Mouse (Mus musculus): ENCODE results near the gene Edf1. TPM values are rescaled to one million over a fixed set of nuclear protein-coding genes. Genes with fewer than 3 reads are reported as not detected.

The Edf1 gene
- total RNA-seq, 1 experiment: 179 TPM

GRCm38 (mm10) chr2:25587290-25587689, 29.6 kb downstream of the Edf1 start:
- Histone ChIP-seq H3K4me3 (ENCODE audit: insufficient read depth in 1 of 2, low read depth in 1 of 2, low read length in 2 of 2, poor library complexity in 1 of 2, severe bottlenecking in 1 of 2) (no peak overlapping the region), H3K36me3 (ENCODE audit: control insufficient read depth, insufficient read depth, low read length, poor library complexity, severe bottlenecking) (peaks cover 36% of the 10 kb centered on the region; the same call in 1 of the 2 replicates), H3K27ac (ENCODE audit: insufficient read depth, low read depth, low read length, poor library complexity, severe bottlenecking) (no peak overlapping the region), H3K4me1 (ENCODE audit: control insufficient read depth in 2 of 2, insufficient read depth in 2 of 2, low read length in 2 of 2, poor library complexity in 1 of 2) (peaks cover 0 to 5% of the 10 kb centered on the region in 2 experiments; a peak in 1 of 4 replicates), H3K9ac (ENCODE audit: insufficient read depth, low read depth, low read length, poor library complexity, severe bottlenecking) (no peak overlapping the region), H3K9me3 (ENCODE audit: control insufficient read depth, insufficient read depth, low read depth, low read length) (no peaks in the 10 kb centered on the region)
- in situ Hi-C loops (cut with MboI; ENCODE audit: low sequenced_read_pairs in 2 of 2, unreplicated experiment in 2 of 2): no loop called here
- TF ChIP-seq ZC3H11A (IDR thresholded peaks at IDR 0.05; ENCODE audit: borderline replicate concordance, low read depth, low read length) (no peak), CHD2 (IDR thresholded peaks at IDR 0.05; ENCODE audit: low read depth, low read length) (no peak), HCFC1 (IDR thresholded peaks at IDR 0.05; ENCODE audit: borderline replicate concordance, insufficient read depth, low read length) (no peak), ZNF384 (IDR thresholded peaks at IDR 0.05; ENCODE audit: low read depth, low read length) (no peak), MAFK (IDR thresholded peaks at IDR 0.05; ENCODE audit: insufficient read depth, low read depth, low read length) (no peak)
- no peak for DNase-seq (ENCODE audit: low read depth, low spot score)

GRCm38 (mm10) chr2:25588227-25588907, 30.7 kb downstream of the Edf1 start:
- in situ Hi-C loops (cut with MboI; ENCODE audit: low sequenced_read_pairs in 2 of 2, unreplicated experiment in 2 of 2): no loop called here
- H3K4me1 ChIP-seq (ENCODE audit: control insufficient read depth in 2 of 2, insufficient read depth in 2 of 2, low read length in 2 of 2, poor library complexity in 1 of 2): peaks cover 0 to 3% of the 10 kb centered on the region in 2 experiments; a peak in 1 of 4 replicates

GRCm38 (mm10) chr2:25591863-25592262, 34.2 kb downstream of the Edf1 start:
- Histone ChIP-seq H3K9me3 (ENCODE audit: control insufficient read depth, insufficient read depth, low read depth, low read length) (no peaks in the 10 kb centered on the region), H3K4me3 (ENCODE audit: insufficient read depth in 1 of 2, low read depth in 1 of 2, low read length in 2 of 2, poor library complexity in 1 of 2, severe bottlenecking in 1 of 2) (no peak overlapping the region), H3K4me1 (ENCODE audit: control insufficient read depth in 2 of 2, insufficient read depth in 2 of 2, low read length in 2 of 2, poor library complexity in 1 of 2) (no peaks in the 10 kb centered on the region), H3K27ac (ENCODE audit: insufficient read depth, low read depth, low read length, poor library complexity, severe bottlenecking) (no peak overlapping the region), H3K36me3 (ENCODE audit: control insufficient read depth, insufficient read depth, low read length, poor library complexity, severe bottlenecking) (peaks cover 36% of the 10 kb centered on the region), H3K9ac (ENCODE audit: insufficient read depth, low read depth, low read length, poor library complexity, severe bottlenecking) (no peak overlapping the region)
- in situ Hi-C loops (cut with MboI; ENCODE audit: low sequenced_read_pairs in 2 of 2, unreplicated experiment in 2 of 2): no loop called here
- DNase-seq (ENCODE audit: low read depth, low spot score): no peak
- TF ChIP-seq ZNF384 (IDR thresholded peaks at IDR 0.05; ENCODE audit: low read depth, low read length) (no peak), CHD2 (IDR thresholded peaks at IDR 0.05; ENCODE audit: low read depth, low read length) (no peak), MAFK (IDR thresholded peaks at IDR 0.05; ENCODE audit: insufficient read depth, low read depth, low read length) (no peak)

More at GRCm38 (mm10) chr2:25588227-25588907, 30.7 kb downstream of the Edf1 start:
- Histone ChIP-seq H3K4me3 (ENCODE audit: insufficient read depth in 1 of 2, low read depth in 1 of 2, low read length in 2 of 2, poor library complexity in 1 of 2, severe bottlenecking in 1 of 2) (no peak overlapping the region), H3K36me3 (ENCODE audit: control insufficient read depth, insufficient read depth, low read length, poor library complexity, severe bottlenecking) (peaks cover 41% of the 10 kb centered on the region; the same call in 1 of the 2 replicates), H3K27ac (ENCODE audit: insufficient read depth, low read depth, low read length, poor library complexity, severe bottlenecking) (no peak overlapping the region), H3K9me3 (ENCODE audit: control insufficient read depth, insufficient read depth, low read depth, low read length) (no peaks in the 10 kb centered on the region), H3K9ac (ENCODE audit: insufficient read depth, low read depth, low read length, poor library complexity, severe bottlenecking) (no peak overlapping the region)
- DNase-seq (ENCODE audit: low read depth, low spot score): no peak
- TF ChIP-seq ZNF384 (IDR thresholded peaks at IDR 0.05; ENCODE audit: low read depth, low read length): no peak

- Histone ChIP-seq H3K9ac (ENCODE audit: insufficient read depth, low read depth, low read length, poor library complexity, severe bottlenecking) (no peak overlapping the region), H3K4me1 (ENCODE audit: control insufficient read depth in 2 of 2, insufficient read depth in 2 of 2, low read length in 2 of 2, poor library complexity in 1 of 2) (no peaks in the 10 kb centered on the region), H3K27ac (ENCODE audit: insufficient read depth, low read depth, low read length, poor library complexity, severe bottlenecking) (no peak overlapping the region), H3K4me3 (ENCODE audit: insufficient read depth in 1 of 2, low read depth in 1 of 2, low read length in 2 of 2, poor library complexity in 1 of 2, severe bottlenecking in 1 of 2) (no peak overlapping the region), H3K9me3 (ENCODE audit: control insufficient read depth, insufficient read depth, low read depth, low read length) (no peaks in the 10 kb centered on the region), H3K36me3 (ENCODE audit: control insufficient read depth, insufficient read depth, low read length, poor library complexity, severe bottlenecking) (peaks cover 47% of the 10 kb centered on the region)
- in situ Hi-C loops (cut with MboI; ENCODE audit: low sequenced_read_pairs in 2 of 2, unreplicated experiment in 2 of 2): no loop called here
- TF ChIP-seq ZNF384 (IDR thresholded peaks at IDR 0.05; ENCODE audit: low read depth, low read length) (no peak), HCFC1 (IDR thresholded peaks at IDR 0.05; ENCODE audit: borderline replicate concordance, insufficient read depth, low read length) (no peak), CHD2 (IDR thresholded peaks at IDR 0.05; ENCODE audit: low read depth, low read length) (no peak), ZC3H11A (IDR thresholded peaks at IDR 0.05; ENCODE audit: borderline replicate concordance, low read depth, low read length) (no peak), MAFK (IDR thresholded peaks at IDR 0.05; ENCODE audit: insufficient read depth, low read depth, low read length) (no peak)
- no peak for DNase-seq (ENCODE audit: low read depth, low spot score)
Measured at GRCm38 (mm10) chr2:25596765-25597510, 39.3 kb downstream of the Edf1 start.
